Mouse (Mus musculus): ENCODE measurements around the gene Iqcd. TPM values are rescaled to one million over a fixed set of nuclear protein-coding genes. Genes with fewer than 3 reads are reported as not detected.
A peak's percentile ranks its signal among the peaks of the same experiment; 100 is the strongest.

The Iqcd gene
- polyA plus RNA-seq, 1 experiment from 2014 or later: 1.1 TPM

DNA sequence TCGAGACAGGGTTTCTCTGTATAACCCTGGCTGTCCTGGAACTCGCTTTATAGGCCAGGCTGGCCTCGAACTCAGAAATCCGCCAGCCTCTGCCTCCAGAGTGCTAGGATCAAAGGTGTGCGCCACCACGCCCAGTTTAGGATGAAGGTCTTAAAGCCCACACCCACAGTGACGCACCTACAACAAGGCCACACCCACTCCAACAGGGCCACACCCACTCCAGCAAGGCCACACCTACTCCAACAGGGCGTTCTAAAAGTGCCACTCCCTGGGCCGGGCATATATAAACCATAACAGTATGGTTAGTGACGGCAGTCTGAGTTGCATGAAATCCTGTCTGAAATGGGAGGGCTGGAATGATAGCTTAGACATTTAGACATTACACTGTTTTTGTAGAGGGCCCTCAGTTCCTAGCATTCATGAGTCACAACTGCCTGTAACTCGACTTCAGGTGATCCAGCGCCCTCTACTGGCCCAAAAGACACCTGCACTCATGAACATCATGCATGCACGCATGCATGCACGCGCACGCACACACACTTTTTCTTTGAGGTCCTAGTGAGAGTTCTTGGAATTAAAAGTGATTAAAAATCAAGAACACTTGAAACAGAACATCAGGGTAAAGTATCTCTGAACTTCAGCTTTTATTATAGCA is 1.7 kb downstream of the Iqcd start:
- Histone ChIP-seq H3K9me3 (replicated peaks) (no peaks in the 10 kb centered on the region), H3K9ac (no peak overlapping the region), H3K36me3 (ENCODE audit: poor library complexity, severe bottlenecking) (no peaks in the 10 kb centered on the region), H3K4me2 (no peak overlapping the region), H3K27me3 (no peaks in the 10 kb centered on the region), H3K4me1 (peaks cover 30% of the 10 kb centered on the region), H3K27ac (no peak overlapping the region), H3K4me3 (no peak overlapping the region)
- WGBS: 79% methylated on average over 16 of the region's 16 CpGs
- ATAC-seq: no peak

DNA sequence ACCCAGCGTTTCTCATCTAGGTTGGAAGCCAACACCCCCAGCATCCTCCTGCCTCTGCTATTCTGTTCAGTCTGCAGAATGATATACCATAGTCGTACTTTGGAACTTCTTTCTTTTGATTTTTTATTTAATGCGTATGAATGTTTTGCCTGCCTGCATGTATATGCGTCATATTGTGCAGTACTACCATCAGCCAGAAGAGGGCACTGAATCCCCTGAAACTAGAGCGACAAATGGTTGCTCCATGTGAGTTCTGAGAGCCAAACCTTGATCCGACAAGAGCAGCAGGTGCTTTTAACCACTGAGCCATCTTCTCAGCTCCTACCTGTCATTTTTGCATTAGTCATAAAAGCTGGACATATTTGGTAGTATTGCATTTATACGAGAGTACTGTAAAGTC is 3.3 kb downstream of the Iqcd start:
- ATAC-seq: no peak
- H3K27ac ChIP-seq: no peak overlapping the region
- WGBS: 71% methylated on average over 7 of the region's 7 CpGs
- H3K9ac ChIP-seq: no peak overlapping the region
- no peaks in the 10 kb centered on the region for H3K36me3 ChIP-seq (ENCODE audit: poor library complexity, severe bottlenecking)
- H3K9me3 ChIP-seq (replicated peaks): no peaks in the 10 kb centered on the region
- H3K4me1 ChIP-seq: peaks cover 24% of the 10 kb centered on the region
- H3K4me3 ChIP-seq: no peak overlapping the region
- no peak overlapping the region for H3K4me2 ChIP-seq
- H3K27me3 ChIP-seq: no peaks in the 10 kb centered on the region

DNA sequence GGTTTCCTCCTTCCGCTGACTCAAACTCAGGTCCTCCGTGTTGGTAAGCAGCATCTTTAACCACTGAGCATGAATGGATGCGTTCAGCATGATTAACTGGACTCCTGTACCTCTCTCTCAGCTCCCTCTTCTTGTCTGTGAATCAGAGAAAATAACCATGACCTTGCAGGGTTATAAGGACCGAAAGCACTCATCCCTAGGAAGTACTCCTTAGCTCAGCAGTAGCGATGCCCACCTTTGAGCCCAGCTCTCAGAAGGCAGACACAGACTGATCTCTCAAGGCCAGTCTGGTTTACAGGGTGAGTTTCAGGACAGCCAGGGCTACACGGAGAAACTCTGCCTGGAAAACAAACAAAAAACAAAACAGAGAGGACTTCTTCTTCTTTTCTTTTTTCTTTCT is 5.7 kb downstream of the Iqcd start:
- WGBS: 87% methylated on average over 6 of the region's 6 CpGs
- ATAC-seq: no peak
- H3K27ac ChIP-seq: no peak overlapping the region
- no peaks in the 10 kb centered on the region for H3K36me3 ChIP-seq (ENCODE audit: poor library complexity, severe bottlenecking)
- H3K4me1 ChIP-seq: peaks cover 9% of the 10 kb centered on the region; the same call in 1 of the 2 replicates
- no peak overlapping the region for H3K9ac ChIP-seq
- no peak overlapping the region for H3K4me3 ChIP-seq
- no peak overlapping the region for H3K4me2 ChIP-seq
- H3K9me3 ChIP-seq (replicated peaks): no peaks in the 10 kb centered on the region
- no peaks in the 10 kb centered on the region for H3K27me3 ChIP-seq

DNA sequence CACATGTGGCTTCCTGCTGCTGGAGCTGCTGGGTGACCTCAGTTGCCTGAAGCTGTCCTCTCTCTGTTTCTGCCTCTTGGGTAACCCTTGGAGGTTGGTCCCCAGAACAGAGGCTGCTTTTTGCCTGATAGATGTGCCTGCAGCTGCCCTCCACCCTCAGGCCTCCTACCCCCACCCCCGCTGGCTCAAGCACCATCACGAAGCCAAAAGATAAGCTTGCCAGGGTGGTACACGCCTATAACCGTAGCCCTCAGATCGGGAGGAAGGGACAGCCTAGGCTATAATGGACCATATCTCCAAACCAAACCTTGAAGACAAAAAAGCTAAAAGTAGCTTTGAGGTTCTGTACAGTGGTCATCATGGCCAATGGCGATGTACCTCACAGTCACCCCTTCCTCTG is 10.8 kb downstream of the Iqcd start:
- Histone ChIP-seq H3K27me3 (no peaks in the 10 kb centered on the region), H3K4me2 (no peak overlapping the region), H3K4me1 (peaks cover 9% of the 10 kb centered on the region; the same call in 1 of the 2 replicates), H3K27ac (no peak overlapping the region), H3K4me3 (no peak overlapping the region), H3K36me3 (ENCODE audit: poor library complexity, severe bottlenecking) (no peaks in the 10 kb centered on the region), H3K9ac (no peak overlapping the region), H3K9me3 (replicated peaks) (no peaks in the 10 kb centered on the region)
- no peak for ATAC-seq
- 97% methylated on average over 6 of the region's 6 CpGs for WGBS

DNA sequence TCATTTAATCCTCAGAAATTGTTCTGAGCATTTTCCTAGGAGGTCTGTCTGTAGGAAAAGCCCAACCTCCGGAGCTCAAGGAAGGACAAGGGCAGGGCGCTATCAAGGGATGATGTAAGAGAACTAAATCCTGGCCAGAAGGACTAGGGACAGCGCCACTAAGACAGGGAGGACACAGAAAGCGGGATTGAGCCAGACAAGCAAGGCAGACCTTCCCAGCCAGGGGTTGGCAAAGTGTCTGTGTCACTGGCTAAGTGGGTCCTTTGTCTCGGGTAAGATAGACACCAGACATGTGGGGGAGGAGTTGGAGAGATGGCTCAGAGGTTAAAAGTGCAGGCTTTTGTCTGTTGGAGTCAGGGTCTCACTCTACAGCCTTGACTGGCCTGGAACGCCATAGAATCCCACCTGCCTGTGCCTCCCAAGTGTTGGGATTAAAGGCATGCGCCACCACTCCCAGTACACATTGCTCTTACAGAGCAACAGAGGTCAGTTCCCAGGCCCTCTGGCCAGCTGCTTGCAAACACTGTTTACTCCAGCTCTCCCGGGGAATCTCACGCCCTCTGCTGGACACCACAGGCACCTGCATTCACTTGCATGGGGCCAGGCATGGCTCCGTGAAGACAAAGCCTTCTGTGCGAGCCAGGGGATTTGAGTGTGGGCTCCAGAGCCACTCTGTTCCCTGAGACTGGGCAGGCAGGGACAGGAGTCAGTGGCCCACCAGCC is 12.3 kb downstream of the Iqcd start:
- H3K9me3 ChIP-seq (replicated peaks): no peaks in the 10 kb centered on the region
- H3K4me3 ChIP-seq: no peak overlapping the region
- H3K4me1 ChIP-seq: peaks cover 5% of the 10 kb centered on the region; the same call in 1 of the 2 replicates
- WGBS: 61% methylated on average over 11 of the region's 11 CpGs
- no peaks in the 10 kb centered on the region for H3K27me3 ChIP-seq
- ATAC-seq: no peak
- no peak overlapping the region for H3K4me2 ChIP-seq
- no peaks in the 10 kb centered on the region for H3K36me3 ChIP-seq (ENCODE audit: poor library complexity, severe bottlenecking)
- H3K9ac ChIP-seq: no peak overlapping the region
- H3K27ac ChIP-seq: no peak overlapping the region

DNA sequence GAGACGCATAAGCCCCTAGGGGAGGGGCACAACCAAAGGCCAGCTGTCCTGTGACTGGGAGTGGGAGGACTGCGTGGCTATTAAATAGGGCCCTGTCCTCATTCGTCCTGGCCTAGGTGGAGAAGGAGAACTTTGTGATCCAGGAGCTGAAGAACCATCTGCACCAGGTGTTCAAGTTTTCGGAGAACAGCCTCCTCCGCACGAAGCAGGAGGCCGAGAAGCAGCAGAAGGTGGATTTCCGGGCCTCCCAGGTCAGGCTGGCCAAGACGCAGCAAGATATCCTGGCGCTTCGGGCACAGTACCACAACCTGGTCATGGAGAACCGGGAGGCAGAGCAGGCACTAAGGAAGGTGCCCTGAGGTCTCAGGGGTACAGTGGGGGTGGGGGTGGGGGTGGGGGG is 13.4 kb downstream of the Iqcd start:
- WGBS: 93% methylated on average over 12 of the region's 12 CpGs
- Histone ChIP-seq H3K36me3 (ENCODE audit: poor library complexity, severe bottlenecking) (0 out of 2 replicates have a peak, but pooled peaks cover 3% of the 10 kb centered on the region), H3K27me3 (no peaks in the 10 kb centered on the region), H3K4me3 (no peak overlapping the region), H3K27ac (no peak overlapping the region), H3K9ac (no peak overlapping the region), H3K4me1 (peaks cover 5% of the 10 kb centered on the region; the same call in 1 of the 2 replicates), H3K9me3 (replicated peaks) (no peaks in the 10 kb centered on the region), H3K4me2 (no peak overlapping the region)
- ATAC-seq: no peak

DNA sequence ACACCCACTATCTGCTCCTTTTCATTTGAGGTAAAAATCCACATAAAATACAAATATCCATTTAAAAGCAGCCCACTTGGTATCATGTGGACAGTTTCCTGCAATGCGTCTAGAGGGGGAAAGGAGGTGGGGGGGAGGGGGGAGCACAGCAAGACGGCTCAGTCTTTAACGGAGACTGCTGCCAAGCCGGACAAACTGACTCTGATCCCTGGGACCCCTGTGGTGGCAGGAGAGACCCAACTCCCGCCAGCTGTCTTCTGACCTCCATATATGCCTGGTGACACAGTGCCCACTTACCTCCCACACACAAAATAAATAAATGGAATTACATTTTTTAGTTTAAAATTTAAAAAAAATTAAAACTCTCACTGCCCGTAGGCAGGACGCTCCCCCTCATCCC is 14.7 kb downstream of the Iqcd start:
- H3K27ac ChIP-seq: no peak overlapping the region
- 51% methylated on average over 7 of the region's 7 CpGs for WGBS
- H3K36me3 ChIP-seq (ENCODE audit: poor library complexity, severe bottlenecking): 0 out of 2 replicates have a peak, but pooled peaks cover 3% of the 10 kb centered on the region
- peaks cover 5% of the 10 kb centered on the region; the same call in 1 of the 2 replicates for H3K4me1 ChIP-seq
- no peaks in the 10 kb centered on the region for H3K9me3 ChIP-seq (replicated peaks)
- no peak overlapping the region for H3K4me3 ChIP-seq
- H3K27me3 ChIP-seq: no peaks in the 10 kb centered on the region
- no peak overlapping the region for H3K9ac ChIP-seq
- ATAC-seq: no peak
- H3K4me2 ChIP-seq: no peak overlapping the region

DNA sequence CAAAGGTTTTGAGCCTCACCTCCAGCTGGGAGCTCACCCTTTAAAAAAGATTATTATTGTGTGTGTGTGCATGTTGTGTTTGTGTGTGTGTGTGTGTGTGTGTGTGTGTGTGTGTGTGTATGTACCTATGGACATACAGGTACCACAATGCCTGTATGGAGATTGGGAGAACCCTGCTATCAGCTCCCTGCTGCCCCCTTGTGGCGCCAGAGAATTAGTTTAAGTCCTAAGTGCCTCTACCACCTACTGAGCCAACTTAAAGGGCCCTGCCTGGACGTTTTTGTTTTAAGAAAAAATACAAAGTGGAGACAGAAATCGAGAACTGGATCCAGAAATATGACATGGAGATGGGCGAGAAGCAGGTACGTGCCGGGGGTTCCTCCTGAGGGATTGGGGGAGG is 16.0 kb downstream of the Iqcd start:
- H3K36me3 ChIP-seq (ENCODE audit: poor library complexity, severe bottlenecking): peaks cover 13% of the 10 kb centered on the region
- H3K4me1 ChIP-seq: peaks cover 13% of the 10 kb centered on the region
- peak overlapping the region; percentile 35 for H3K4me3 ChIP-seq
- peak overlapping the region; percentile 65 for H3K4me2 ChIP-seq
- WGBS: 0% methylated on average over 6 of the region's 6 CpGs
- peak overlapping the region; percentile 63 for H3K9ac ChIP-seq
- H3K9me3 ChIP-seq (replicated peaks): no peaks in the 10 kb centered on the region
- no peak overlapping the region; the same call in 1 of the 2 replicates for H3K27ac ChIP-seq
- ATAC-seq: peak; percentile 26; the same call in 1 of the 2 replicates
- no peaks in the 10 kb centered on the region for H3K27me3 ChIP-seq

DNA sequence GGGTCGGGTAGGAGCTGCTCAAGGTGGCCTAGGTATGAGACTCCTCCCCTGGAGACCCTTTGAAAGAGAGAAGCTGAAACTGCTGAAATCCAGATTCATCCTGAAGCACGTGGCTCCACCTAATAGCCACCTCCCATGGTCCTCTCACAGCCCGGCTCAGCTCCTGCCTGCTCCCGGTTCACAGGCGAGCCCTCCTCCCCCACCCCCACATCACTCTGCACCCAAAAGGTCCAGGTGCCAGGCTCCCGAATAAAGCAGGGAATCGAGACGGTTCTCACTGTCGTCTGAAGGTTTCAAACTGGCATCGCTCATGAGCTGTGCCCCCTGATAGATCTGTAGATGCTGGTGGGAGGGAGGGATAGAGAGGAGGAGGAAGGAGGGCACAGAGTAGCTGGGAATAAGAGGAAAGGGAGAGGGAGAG is 16.4 kb downstream of the Iqcd start:
- Histone ChIP-seq H3K27me3 (no peaks in the 10 kb centered on the region), H3K4me3 (peak overlapping the region; percentile 35), H3K9ac (peak overlapping the region; percentile 63), H3K4me2 (peak overlapping the region; percentile 65), H3K4me1 (peaks cover 13% of the 10 kb centered on the region), H3K36me3 (ENCODE audit: poor library complexity, severe bottlenecking) (peaks cover 16% of the 10 kb centered on the region), H3K9me3 (replicated peaks) (no peaks in the 10 kb centered on the region), H3K27ac (no peak overlapping the region; the same call in none of the 2 replicates)
- peak; percentile 55 for ATAC-seq
- WGBS: 1% methylated on average over 10 of the region's 10 CpGs

DNA sequence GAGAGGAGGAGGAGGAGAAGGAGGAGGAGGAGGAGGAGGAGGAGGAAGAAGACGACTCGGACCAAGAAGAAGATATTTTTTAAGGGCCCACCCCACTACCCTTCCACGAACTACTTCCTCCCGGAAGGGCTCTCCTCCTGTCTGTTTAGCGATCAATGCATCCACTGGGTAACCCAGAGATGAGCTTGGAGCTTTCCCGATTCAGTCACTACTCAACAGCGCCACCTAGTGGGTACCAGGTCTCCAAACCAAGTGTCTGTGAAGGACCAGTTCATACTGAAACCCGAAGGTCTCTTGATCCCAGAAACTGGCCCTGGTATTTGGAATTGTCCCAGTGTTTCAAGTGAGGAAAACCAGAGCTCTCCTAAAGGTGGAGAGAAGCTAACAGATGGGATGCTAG is 16.9 kb downstream of the Iqcd start:
- 0 out of 2 replicates have a peak overlapping the region, but pooled peaks have one; percentile 63 for H3K9ac ChIP-seq
- WGBS: 1% methylated on average over 8 of the region's 8 CpGs
- H3K4me1 ChIP-seq: peaks cover 13% of the 10 kb centered on the region
- no peaks in the 10 kb centered on the region for H3K9me3 ChIP-seq (replicated peaks)
- H3K27ac ChIP-seq: no peak overlapping the region; the same call in 1 of the 2 replicates
- no peaks in the 10 kb centered on the region for H3K27me3 ChIP-seq
- peak overlapping the region; percentile 35 for H3K4me3 ChIP-seq
- ATAC-seq: peak; percentile 74
- peaks cover 16% of the 10 kb centered on the region for H3K36me3 ChIP-seq (ENCODE audit: poor library complexity, severe bottlenecking)
- H3K4me2 ChIP-seq: peak overlapping the region; percentile 65

DNA sequence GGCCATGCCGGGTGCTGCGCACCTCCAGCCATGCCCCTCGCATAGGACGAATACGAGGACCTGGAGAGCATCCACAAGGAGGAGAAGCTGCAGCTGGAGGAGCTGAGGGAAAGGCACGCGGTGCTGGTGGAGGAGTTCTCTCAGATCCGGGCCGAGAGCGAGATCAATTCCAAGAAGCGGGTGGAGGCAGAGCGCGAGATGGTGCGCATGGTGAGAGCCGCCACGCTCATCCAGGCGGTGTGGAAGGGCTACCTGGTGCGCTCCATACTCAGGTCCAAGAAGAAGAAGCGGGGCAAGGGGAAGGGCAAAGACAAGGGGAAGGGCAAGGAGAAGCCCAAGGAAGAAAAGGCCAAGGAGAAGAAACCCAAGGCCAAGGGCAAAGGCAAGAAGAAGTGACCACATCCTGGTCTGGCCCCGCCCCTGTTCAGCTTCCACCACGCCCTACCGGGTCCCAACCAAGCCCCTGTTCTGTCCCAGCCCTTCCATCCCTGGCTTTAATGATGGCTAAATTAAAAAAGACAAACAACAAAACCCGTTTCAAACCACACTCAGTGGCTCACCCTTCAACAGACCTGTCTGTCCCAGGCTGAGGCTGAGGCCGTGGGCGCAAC is 17.9 kb downstream of the Iqcd start:
- 73% methylated on average over 25 of the region's 25 CpGs for WGBS
- H3K4me3 ChIP-seq: no peak overlapping the region
- no peak overlapping the region for H3K27ac ChIP-seq
- H3K4me1 ChIP-seq: peaks cover 22% of the 10 kb centered on the region
- no peak for ATAC-seq
- H3K4me2 ChIP-seq: no peak overlapping the region
- H3K9me3 ChIP-seq (replicated peaks): no peaks in the 10 kb centered on the region
- peaks cover 16% of the 10 kb centered on the region for H3K36me3 ChIP-seq (ENCODE audit: poor library complexity, severe bottlenecking)
- H3K27me3 ChIP-seq: no peaks in the 10 kb centered on the region
- no peak overlapping the region for H3K9ac ChIP-seq

DNA sequence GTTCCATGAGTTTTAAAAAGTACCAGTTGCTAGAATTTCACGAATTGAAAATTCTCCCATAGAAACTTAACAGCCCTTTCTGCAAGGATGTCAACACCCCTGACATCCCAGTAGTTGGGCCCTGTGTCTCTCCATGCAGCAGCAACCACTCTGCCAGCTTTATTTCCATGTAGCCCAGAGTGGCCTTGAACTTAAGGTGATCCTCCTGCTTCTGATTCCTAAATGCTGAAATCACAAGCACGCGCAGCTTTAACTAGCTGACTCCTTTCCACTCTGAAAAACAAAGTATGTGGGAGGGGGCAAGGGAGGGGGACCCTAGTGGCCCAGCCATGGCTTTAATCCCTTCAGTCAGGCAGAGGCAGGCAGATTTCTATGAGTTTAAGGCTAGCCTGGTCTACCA is 18.5 kb downstream of the Iqcd start:
- no peaks in the 10 kb centered on the region for H3K9me3 ChIP-seq (replicated peaks)
- no peak overlapping the region for H3K4me3 ChIP-seq
- no peak overlapping the region for H3K4me2 ChIP-seq
- H3K27ac ChIP-seq: no peak overlapping the region
- H3K27me3 ChIP-seq: no peaks in the 10 kb centered on the region
- peaks cover 16% of the 10 kb centered on the region for H3K36me3 ChIP-seq (ENCODE audit: poor library complexity, severe bottlenecking)
- H3K4me1 ChIP-seq: peaks cover 25% of the 10 kb centered on the region
- no peak for ATAC-seq
- no peak overlapping the region for H3K9ac ChIP-seq
- 81% methylated on average over 3 of the region's 3 CpGs for WGBS
